Mouse (Mus musculus) liver, adult 2 months (tissue): ENCODE measurements around the gene Hcar2.

Source experiments
- CTCF ChIP-seq: fragments of 200-500 bp; IDR thresholded peaks from 2 replicates; pipeline ENCODE4 v1.5.1; 2011; ENCODE audit warnings: low read depth, low read length, control low read depth
- POLR2A ChIP-seq: fragments of 200-500 bp; IDR thresholded peaks from 2 replicates; pipeline ENCODE4 v1.6.1; 2011; ENCODE audit warnings: low read length, control low read depth; ENCODE audit not compliant: insufficient read depth; ENCODE audit errors: extremely low read depth

GRCm38 (mm10) chr5:123866457-123866856, 1.2 kb upstream of the Hcar2 start:
- no peak for TF ChIP-seq POLR2A
- TF ChIP-seq CTCF, result no peak
